Mouse (Mus musculus) lung, postnatal 36 days (tissue): ENCODE measurements around the gene Tarbp2.

Source experiments
- DNase-seq: peaks from one replicate; pipeline ENCODE4 v3.0.0; 2022; ENCODE audit warnings: mixed read lengths

Gene Tarbp2

GRCm38 (mm10) chr15:102505770-102506463 is 12.1 kb upstream of the Tarbp2 start:
- DNase-seq = no peak

- DNase-seq = no peak
Measured at GRCm38 (mm10) chr15:102506464-102506830, 11.5 kb upstream of the Tarbp2 start.

- no peak for DNase-seq
Measured at GRCm38 (mm10) chr15:102506864-102507263, 11.1 kb upstream of the Tarbp2 start.

- DNase-seq = no peak
Measured at GRCm38 (mm10) chr15:102507561-102507960, 10.4 kb upstream of the Tarbp2 start.

GRCm38 (mm10) chr15:102508336-102508735 is 9.7 kb upstream of the Tarbp2 start:
- no peak for DNase-seq

- no peak for DNase-seq
Measured at GRCm38 (mm10) chr15:102510110-102510509, 7.9 kb upstream of the Tarbp2 start.

- peak; percentile 88 for DNase-seq
Measured at GRCm38 (mm10) chr15:102510590-102511284, 7.3 kb upstream of the Tarbp2 start.

GRCm38 (mm10) chr15:102511285-102511833 is 6.6 kb upstream of the Tarbp2 start:
- no peak for DNase-seq

GRCm38 (mm10) chr15:102512010-102512409 is 6.0 kb upstream of the Tarbp2 start:
- no peak for DNase-seq

- no peak for DNase-seq
Measured at GRCm38 (mm10) chr15:102512471-102512870, 5.5 kb upstream of the Tarbp2 start.

GRCm38 (mm10) chr15:102513004-102513403 is 5.0 kb upstream of the Tarbp2 start:
- DNase-seq = no peak

GRCm38 (mm10) chr15:102515261-102515660 is 2.7 kb upstream of the Tarbp2 start:
- no peak for DNase-seq

GRCm38 (mm10) chr15:102515791-102516190 is 2.2 kb upstream of the Tarbp2 start:
- DNase-seq = no peak

- DNase-seq = no peak
Measured at GRCm38 (mm10) chr15:102516293-102516692, 1.7 kb upstream of the Tarbp2 start.

GRCm38 (mm10) chr15:102516728-102517404 is 1.1 kb upstream of the Tarbp2 start, which contains the start of gene Map3k12:
Gene Map3k12 (minus strand): TSS chr15:102517064.
- DNase-seq = peak; percentile 63

- no peak for DNase-seq
Measured at GRCm38 (mm10) chr15:102517631-102517975, 389 bp upstream of the Tarbp2 start.

GRCm38 (mm10) chr15:102518859-102519201 is 838 bp downstream of the Tarbp2 start:
- DNase-seq = no peak

GRCm38 (mm10) chr15:102519211-102520141 is 1.5 kb downstream of the Tarbp2 start:
- no peak for DNase-seq

- no peak for DNase-seq
Measured at GRCm38 (mm10) chr15:102520416-102520815, 2.4 kb downstream of the Tarbp2 start.

- DNase-seq = no peak
Measured at GRCm38 (mm10) chr15:102521480-102521879, 3.5 kb downstream of the Tarbp2 start.

- peak; percentile 84 for DNase-seq
Measured at GRCm38 (mm10) chr15:102524892-102525485, 7.0 kb downstream of the Tarbp2 start, which contains the start of gene Npff. Gene Npff (minus strand): TSS chr15:102524942.
